Mouse (Mus musculus) kidney, postnatal 36 days (tissue): ENCODE measurements at regions not wholly inside any gene's neighbourhood (a gene's known extent, or its start where the extent isn't known, plus 50 kb on each side); places are given as distances from the start of the nearest gene placed in this dataset.

ENCODE experiments used
- DNase-seq, 2 experiments: peaks; one replicate each; pipeline ENCODE4 v3.0.0; 2021 to 2022; ENCODE audit warnings: mixed read lengths in 2 of 2

GRCm38 (mm10) chr3:147041201-147041600 lies 189.0 kb downstream of the Ttll7 start:
- no peak for DNase-seq

- no peak for DNase-seq
Observed at GRCm38 (mm10) chr3:147042911-147043310, 190.7 kb downstream of the Ttll7 start.

- DNase-seq = no peak
Observed at GRCm38 (mm10) chr3:147046634-147047033, 194.5 kb downstream of the Ttll7 start.

- DNase-seq = no peak
Observed at GRCm38 (mm10) chr3:147054157-147054838, 202.1 kb downstream of the Ttll7 start.

GRCm38 (mm10) chr3:147057874-147058273 lies 205.7 kb downstream of the Ttll7 start:
- DNase-seq = no peak

GRCm38 (mm10) chr3:147060659-147061058 lies 208.5 kb downstream of the Ttll7 start:
- DNase-seq = no peak

GRCm38 (mm10) chr3:147062451-147062850 lies 210.3 kb downstream of the Ttll7 start:
- DNase-seq = no peak

- no peak for DNase-seq
Observed at GRCm38 (mm10) chr3:147063578-147064442, 211.6 kb downstream of the Ttll7 start.

- DNase-seq = no peak
Observed at GRCm38 (mm10) chr3:147064443-147064868, 212.3 kb downstream of the Ttll7 start.

GRCm38 (mm10) chr3:147070972-147071371 lies 218.8 kb downstream of the Ttll7 start:
- no peak for DNase-seq

- no peak for DNase-seq
Observed at GRCm38 (mm10) chr3:147080197-147080596, 228.0 kb downstream of the Ttll7 start.

GRCm38 (mm10) chr3:147080768-147081448 lies 228.7 kb downstream of the Ttll7 start:
- DNase-seq = no peak

- no peak for DNase-seq
Observed at GRCm38 (mm10) chr3:147081763-147082162, 229.6 kb downstream of the Ttll7 start.

GRCm38 (mm10) chr3:147082255-147082943 lies 230.2 kb downstream of the Ttll7 start:
- no peak for DNase-seq

GRCm38 (mm10) chr3:147083374-147083773 lies 231.2 kb downstream of the Ttll7 start:
- DNase-seq = no peak

GRCm38 (mm10) chr3:147083823-147084222 lies 231.7 kb downstream of the Ttll7 start:
- DNase-seq = no peak

GRCm38 (mm10) chr3:147084624-147085189 lies 232.5 kb downstream of the Ttll7 start:
- no peak for DNase-seq

GRCm38 (mm10) chr3:147088171-147088570 lies 236.0 kb downstream of the Ttll7 start:
- no peak for DNase-seq

GRCm38 (mm10) chr3:147089716-147090115 lies 237.5 kb downstream of the Ttll7 start:
- no peak for DNase-seq

GRCm38 (mm10) chr3:147092188-147093075 lies 240.3 kb downstream of the Ttll7 start:
- no peak for DNase-seq

GRCm38 (mm10) chr3:147093076-147093380 lies 240.9 kb downstream of the Ttll7 start:
- no peak for DNase-seq

- no peak for DNase-seq
Observed at GRCm38 (mm10) chr3:147096179-147096578, 244.0 kb downstream of the Ttll7 start.
